Mouse (Mus musculus) hematopoietic multipotent progenitor cell, adult 10-12 weeks (in vitro differentiated cells): ENCODE data around the gene Uba1y. TPM values are rescaled to one million over a fixed set of nuclear protein-coding genes. Genes with fewer than 3 reads are reported as not detected.

Source experiments
- polyA plus RNA-seq: library from polyadenylated mRNA; stranded (reverse); fragments of >175 nt; gene quantifications from 2 replicates; pipeline ENCODE4 v1.2.3, GENCODE M21; 2012; ENCODE audit warnings: low replicate concordance

Uba1y gene
- not detected in 2 replicates for polyA plus RNA-seq

DNA sequence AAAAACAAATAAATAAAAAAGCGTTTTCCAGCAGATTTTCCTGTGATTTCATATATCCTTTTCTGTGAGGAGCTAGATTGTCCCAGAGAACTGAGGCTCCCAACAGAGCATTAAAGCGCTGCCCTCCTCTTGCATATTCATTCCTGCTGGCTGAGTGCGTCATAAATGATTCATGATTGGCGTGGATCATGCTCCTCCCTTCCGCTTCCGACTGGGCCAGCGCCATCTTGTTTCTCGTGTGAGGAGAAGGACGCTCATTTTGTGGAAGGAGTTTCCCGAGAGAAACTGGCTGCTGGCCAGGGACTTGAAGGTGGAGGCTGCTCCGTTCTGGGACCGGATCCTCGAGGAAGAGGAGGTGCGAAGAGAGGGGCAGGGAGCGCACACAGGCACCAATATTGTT lies at the start of gene Uba1y:
Gene Uba1y, plus strand, starts transcription at position 254 of the 400 bp plus-strand sequence.

DNA sequence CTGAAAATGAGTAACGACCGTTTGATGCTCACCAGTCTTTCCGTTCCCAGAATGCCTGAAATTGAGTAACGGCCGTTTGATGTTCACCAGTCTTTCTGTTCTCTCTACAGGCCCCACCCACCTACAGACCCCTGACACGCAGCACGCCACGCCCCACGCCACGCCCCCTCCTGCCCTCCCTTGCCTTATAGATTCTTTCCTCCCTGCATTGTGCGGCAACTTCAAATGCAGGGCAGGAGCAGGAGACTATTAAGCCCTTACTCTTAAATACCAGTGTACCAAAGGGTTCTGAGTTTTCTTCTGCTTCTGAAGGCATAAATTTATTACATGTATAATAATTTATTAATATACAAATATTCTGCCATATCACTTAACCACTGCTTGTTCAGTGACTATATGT lies 21.1 kb upstream of the Uba1y start, which contains the start of gene Zfy1:
Gene Zfy1, minus strand, starts transcription at position 101 of the 400 bp plus-strand sequence.

Other genes starting within 250 kb of the Uba1y start
- gene Zfy1, start 21.2 kb upstream of the Uba1y start, polyA plus RNA-seq = not detected in 2 replicates
- gene Kdm5d, start 79.1 kb downstream of the Uba1y start, polyA plus RNA-seq = 2.2 TPM in 1 of 2 replicates, not detected in the other
- 4.8 TPM in 1 of 2 replicates, not detected in the other for gene Eif2s3y, start 191.9 kb downstream of the Uba1y start, polyA plus RNA-seq